Mouse (Mus musculus): ENCODE results near the gene Pxmp4.

Pxmp4 gene

DNA sequence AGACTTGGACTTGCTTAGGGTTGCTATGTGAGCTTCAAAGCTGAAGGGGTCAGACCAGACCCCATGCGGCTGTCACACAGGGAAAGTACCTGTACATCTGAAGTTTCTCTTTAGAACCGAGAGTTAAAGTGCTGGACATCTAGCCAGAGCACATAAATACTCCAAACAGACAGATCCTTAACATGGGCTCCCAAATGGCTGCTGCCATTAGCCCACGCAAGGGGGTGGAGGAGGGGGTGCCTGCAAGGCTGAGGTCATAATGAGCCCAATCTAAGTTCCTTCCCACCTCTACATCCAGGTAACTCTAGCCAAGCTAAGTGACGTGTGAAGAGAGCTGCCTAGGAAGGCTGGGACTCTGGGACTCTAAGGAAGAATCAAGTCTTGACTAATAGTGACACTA, 52.0 kb downstream of the Pxmp4 start, which contains the start of gene Actl10:
Actl10 (plus strand) TSS at position 301 of the 400 bp plus-strand sequence.
- POLR2A ChIA-PET = interaction anchor here (0.8 to 28.3 kb wide), 38 partner anchors 8 to 187 kb away, joined by 3 to 479 read pairs (median 6); partner anchors contain the start of genes E2f1 (in 2 of the 4), Pxmp4 (in 2 of the 4), Snta1 (in 2 of the 4) and Zfp341 (in 2 of the 4)

DNA sequence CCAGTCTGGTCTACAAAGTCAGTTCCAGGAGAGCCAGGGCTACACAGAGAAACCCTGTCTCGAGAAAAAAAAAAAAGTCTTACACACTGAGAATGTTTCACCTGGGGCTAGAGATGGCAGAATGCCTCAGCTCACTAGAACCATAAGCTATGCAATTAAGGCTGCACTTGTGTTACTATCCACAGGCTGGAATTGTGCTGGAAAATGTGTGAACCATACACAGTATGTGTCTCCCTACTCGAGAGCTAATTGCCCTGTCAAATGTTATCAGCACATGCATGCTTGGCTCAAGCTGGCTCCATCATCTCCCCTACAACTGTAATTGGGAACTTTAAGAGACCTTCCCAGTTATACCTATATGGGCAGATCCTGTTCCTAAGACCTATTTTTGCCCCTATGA, 52.6 kb downstream of the Pxmp4 start:
- CTCF ChIA-PET = interaction anchor here in 3 of 4 experiments (0.6 to 5.2 kb wide), 13 partner anchors 8 to 139 kb away, joined by 3 to 27 read pairs (median 9); no protein-coding TSS in a partner anchor
- POLR2A ChIA-PET = interaction anchor here (0.5 to 28.3 kb wide), 27 partner anchors 10 to 919 kb away, joined by 3 to 479 read pairs (median 5); partner anchors contain the start of genes 4930519P11Rik (in 2 of the 4), E2f1 (in 2 of the 4), Pxmp4 (in 2 of the 4) and Zfp341 (in 2 of the 4)

More for the DNA sequence above, 52.0 kb downstream of the Pxmp4 start, which contains the start of gene Actl10:
- CTCF ChIA-PET = interaction anchor here (1.0 to 5.2 kb wide), 25 partner anchors 8 to 162 kb away, joined by 3 to 27 read pairs (median 6); partner anchors contain the start of genes Pxmp4 (in 1 of the 4) and Zfp341 (in 1 of the 4)

DNA sequence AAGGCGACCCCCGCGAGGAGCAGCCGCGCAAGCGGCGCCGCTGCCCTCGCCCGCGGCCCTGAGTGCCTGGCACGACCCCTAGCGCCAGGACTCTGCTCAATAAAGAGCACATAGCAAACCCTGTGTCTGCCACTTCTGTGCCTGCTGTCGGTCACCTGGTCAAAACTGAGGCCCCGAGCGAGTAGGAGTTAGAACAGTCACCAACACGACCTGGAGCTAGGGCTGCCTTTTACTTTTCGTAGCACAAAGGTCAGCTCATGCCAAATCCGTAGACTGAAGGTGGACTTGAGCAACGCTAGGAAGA, 53.7 kb downstream of the Pxmp4 start:
- POLR2A ChIA-PET = interaction anchor here in 3 of 4 experiments (0.8 to 28.3 kb wide), 13 partner anchors 11 to 241 kb away, joined by 3 to 479 read pairs (median 4); partner anchors contain the start of genes 4930519P11Rik (in 1 of the 3), E2f1 (in 1 of the 3), Necab3 (in 1 of the 3) and Raly (in 1 of the 3)
- CTCF ChIA-PET = interaction anchor here in 2 of 4 experiments (1.0 to 5.2 kb wide), 4 partner anchors 10 to 43 kb away, joined by 3 to 25 read pairs (median 5); no protein-coding TSS in a partner anchor

DNA sequence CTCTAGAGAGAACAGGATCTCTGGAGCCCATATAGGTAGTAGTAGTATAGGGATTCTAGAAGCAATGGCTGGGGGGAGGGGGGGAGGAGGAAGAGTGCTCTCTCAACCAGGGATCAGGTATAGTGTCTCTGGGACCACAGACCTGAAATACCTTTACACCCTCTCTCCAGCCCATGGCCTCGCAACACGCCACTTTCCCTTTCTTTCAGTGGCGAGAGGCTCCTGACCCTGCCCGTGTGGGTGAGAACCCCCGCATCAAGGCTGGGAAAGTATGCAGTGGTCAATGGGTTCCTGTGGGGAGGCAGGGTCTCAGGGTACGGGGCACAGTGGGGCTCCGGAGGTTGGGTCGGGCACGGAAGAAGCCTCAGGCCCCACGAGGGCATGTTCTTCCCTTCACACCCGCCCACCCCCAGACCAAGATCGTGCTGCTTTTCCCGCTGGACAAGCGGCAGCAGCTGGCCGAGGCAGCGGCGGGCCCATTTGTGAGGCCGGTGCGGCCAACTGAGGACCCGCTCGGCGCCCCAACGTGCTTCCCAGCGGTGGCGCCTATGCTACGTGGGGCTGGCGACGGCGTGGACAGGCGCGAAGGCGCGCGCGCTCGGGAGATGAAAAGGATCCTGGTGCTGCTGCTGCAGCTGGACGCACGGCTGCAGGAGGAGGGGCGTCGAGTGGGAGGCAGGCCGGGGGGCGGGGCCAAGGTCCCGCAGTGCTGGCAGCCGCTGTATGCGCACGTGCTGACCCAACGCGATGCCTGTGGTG, 54.2 kb downstream of the Pxmp4 start:
- POLR2A ChIA-PET = interaction anchor here (0.6 to 28.3 kb wide), 21 partner anchors 10 to 242 kb away, joined by 3 to 479 read pairs (median 4); partner anchors contain the start of genes 4930519P11Rik (in 1 of the 4), E2f1 (in 1 of the 4), Necab3 (in 1 of the 4) and Raly (in 1 of the 4)

DNA sequence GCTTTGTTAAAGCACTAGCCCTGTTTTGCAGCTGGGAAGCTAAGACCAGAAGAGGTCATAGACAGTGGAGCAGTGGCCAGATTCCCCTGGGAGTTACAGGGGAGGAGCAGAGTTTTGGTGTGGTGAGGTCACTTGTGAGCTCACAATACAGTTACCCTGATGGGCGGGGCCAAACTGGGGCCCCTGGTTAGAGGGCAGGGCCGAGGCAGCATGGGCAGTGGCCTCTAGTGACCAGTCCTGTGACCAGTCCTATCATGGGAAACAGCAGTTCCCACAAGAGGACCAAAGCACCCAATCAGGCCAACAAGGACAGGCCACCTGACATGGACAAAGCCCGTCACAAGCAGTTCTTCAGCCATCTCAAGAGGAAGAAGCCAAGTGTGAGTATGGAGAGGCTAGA, 54.8 kb downstream of the Pxmp4 start:
- POLR2A ChIA-PET = interaction anchor here in 2 of 4 experiments (0.5 to 28.3 kb wide), 15 partner anchors 10 to 524 kb away, joined by 3 to 479 read pairs (median 4); partner anchors contain the start of genes Cdk5rap1 (in 1 of the 2), E2f1 (in 1 of the 2), Necab3 (in 1 of the 2) and Snta1 (in 1 of the 2)
- CTCF ChIA-PET = interaction anchor here in 3 of 4 experiments (0.5 to 5.2 kb wide), 7 partner anchors 8 to 242 kb away, joined by 3 to 25 read pairs (median 6); partner anchors contain the start of genes Raly (in 1 of the 3) and a (in 1 of the 3)

More for the DNA sequence above, 54.2 kb downstream of the Pxmp4 start:
- CTCF ChIA-PET = interaction anchor here in 2 of 4 experiments (0.5 to 5.2 kb wide), 5 partner anchors 9 to 242 kb away, joined by 3 to 25 read pairs (median 5); partner anchors contain the start of genes Raly (in 1 of the 2) and a (in 1 of the 2)

DNA sequence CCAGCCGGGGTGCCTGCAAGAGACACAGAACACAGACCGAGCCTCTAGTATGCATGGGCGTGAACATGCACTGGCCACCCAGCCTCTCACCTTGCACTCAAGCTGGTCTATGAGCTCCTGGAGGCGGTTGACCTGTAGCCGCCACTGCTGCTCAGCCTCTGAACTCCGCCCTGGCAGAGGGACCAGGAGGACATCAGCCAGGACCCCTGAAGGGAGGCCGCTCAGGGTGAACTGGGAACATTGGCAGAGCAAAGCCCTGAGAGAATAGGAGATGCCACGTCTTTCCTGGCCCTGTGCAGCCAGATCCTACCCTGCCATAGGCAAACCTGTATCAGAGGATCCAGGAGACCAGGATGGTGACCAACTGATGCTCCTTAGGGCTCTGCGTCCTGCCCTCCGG, 56.8 kb downstream of the Pxmp4 start, which contains the start of gene 1700003F12Rik:
1700003F12Rik (plus strand) TSS at position 375 of the 400 bp plus-strand sequence.
- CTCF ChIA-PET = no interaction called here
- POLR2A ChIA-PET = interaction anchor here in 2 of 4 experiments (0.7 to 28.3 kb wide), 7 partner anchors 9 to 135 kb away, joined by 3 to 479 read pairs (median 4); partner anchors contain the start of genes E2f1 (in 1 of the 2) and Necab3 (in 1 of the 2)

DNA sequence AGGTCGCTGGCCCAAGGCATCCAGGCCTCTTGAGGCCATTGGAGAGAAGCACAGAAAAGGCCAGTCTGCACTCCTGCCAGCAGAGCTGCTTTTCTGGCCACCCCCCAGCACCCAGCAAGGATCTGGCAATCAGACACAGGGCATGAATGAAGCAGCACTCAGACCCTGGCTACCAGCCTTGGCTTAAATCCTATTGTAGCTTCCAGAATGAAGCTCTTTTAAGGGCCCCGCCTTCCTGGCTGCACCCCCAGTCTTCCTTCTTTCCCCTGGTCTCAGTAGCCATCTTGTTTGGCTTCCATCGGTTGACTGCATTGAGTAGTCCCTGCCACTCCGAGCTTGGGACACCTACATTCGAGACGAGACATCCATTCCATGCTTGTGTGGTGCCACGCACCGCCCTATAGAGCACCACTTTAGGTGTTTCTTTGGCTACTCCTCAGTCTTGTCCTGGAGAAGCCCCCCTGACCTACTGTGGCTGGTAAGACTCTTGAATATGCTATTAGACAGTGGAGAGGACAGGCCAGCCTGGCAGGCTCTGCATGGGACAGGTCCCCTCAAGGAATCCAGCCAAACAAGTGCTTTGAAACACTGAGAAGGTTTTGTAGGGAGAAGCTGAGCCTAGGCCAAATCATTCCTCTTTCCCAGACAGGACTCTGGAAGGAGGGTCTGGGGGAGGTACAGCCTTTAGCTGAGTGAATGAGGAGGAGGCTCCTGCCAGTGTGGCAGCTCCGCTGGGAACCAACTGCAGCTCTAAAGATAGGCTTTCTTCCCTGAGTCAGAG, 59.8 kb downstream of the Pxmp4 start:
- CTCF ChIA-PET = interaction anchor here (0.5 to 2.1 kb wide), 7 partner anchors 8 to 243 kb away, joined by 3 to 6 read pairs (median 3); partner anchors contain the start of gene Actl10 (in 2 of the 4)
- POLR2A ChIA-PET = interaction anchor here (0.7 to 28.3 kb wide), 22 partner anchors 2 to 803 kb away, joined by 3 to 479 read pairs (median 4); partner anchors contain the start of genes Actl10 (in 2 of the 4), 1700003F12Rik (in 1 of the 4), E2f1 (in 1 of the 4) and Necab3 (in 1 of the 4)

DNA sequence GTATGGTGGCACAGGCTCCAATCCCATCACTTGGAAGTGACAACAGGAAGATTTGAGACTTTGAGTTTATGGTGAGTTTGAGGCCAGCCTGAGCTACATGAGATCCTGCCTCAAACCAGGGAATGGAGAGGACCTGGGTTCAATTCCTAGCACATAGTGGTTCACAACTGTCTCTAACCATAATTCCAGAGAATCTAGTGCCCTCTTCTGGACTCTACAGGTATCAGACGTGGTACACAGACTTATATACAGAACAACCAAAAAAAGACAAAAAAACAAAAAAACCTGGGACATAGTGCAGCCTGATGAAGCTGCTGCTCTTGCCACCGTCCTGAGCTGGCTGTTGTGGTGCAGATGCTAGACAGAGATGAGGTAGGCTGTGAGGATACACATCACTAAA, 61.9 kb downstream of the Pxmp4 start:
- ChIA-PET CTCF (interaction anchor here (0.6 to 3.3 kb wide), 7 partner anchors 8 to 446 kb away, joined by 3 to 15 read pairs (median 3); partner anchors contain the start of gene Actl10 (in 2 of the 4)), POLR2A (interaction anchor here (0.7 to 28.3 kb wide), 23 partner anchors 4 to 169 kb away, joined by 3 to 479 read pairs (median 4); partner anchors contain the start of genes Actl10 (in 3 of the 4), 1700003F12Rik (in 1 of the 4), Cdk5rap1 (in 1 of the 4) and E2f1 (in 1 of the 4))

DNA sequence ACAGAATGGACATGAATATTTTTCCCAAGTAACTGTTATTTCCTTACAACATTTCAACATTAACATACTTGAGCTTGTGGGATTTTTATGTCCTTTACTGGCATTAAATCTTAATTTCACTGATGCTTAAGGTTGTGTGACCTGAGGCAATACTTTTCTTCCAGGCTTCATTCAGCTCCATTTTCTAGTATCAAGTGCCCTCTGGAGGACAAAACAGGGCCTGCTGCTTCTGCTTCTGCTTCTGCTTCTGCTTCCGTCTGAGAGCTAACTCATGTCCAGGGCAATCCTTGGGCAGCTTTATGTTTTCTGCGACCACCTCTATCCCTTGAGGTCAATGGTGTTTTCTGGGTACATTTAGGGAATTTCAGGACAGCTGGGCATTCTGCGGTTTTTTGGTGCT, 63.8 kb downstream of the Pxmp4 start:
- ChIA-PET CTCF (interaction anchor here (0.6 to 3.3 kb wide), 30 partner anchors 10 to 174 kb away, joined by 3 to 25 read pairs (median 4); partner anchors contain the start of genes Actl10 (in 2 of the 4), Pxmp4 (in 1 of the 4) and Snta1 (in 1 of the 4)), POLR2A (interaction anchor here (0.5 to 28.3 kb wide), 32 partner anchors 4 to 593 kb away, joined by 3 to 479 read pairs (median 4); partner anchors contain the start of genes Actl10 (in 3 of the 4), 1700003F12Rik (in 1 of the 4), E2f1 (in 1 of the 4) and Necab3 (in 1 of the 4))

DNA sequence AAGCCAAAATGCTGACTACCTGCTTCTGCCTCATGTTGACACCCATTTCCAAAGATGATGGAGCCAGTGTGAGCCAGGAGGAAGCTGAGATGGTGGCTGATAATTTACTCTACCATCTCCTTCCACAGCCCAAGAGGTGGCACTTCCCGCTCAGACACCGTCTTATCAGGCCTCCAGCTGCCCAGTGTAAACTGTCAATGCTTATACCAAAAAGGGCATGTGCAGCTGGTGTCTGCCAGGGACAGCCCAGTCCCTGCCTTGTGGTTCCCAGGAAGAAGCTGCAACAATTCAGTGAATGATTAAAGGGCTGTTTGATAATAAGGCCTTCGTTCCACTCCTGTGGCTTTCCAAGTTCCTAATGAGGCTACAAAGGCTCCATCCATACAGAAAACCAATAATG, 64.8 kb downstream of the Pxmp4 start:
- ChIA-PET CTCF (interaction anchor here in 3 of 4 experiments (0.5 to 2.4 kb wide), 10 partner anchors 10 to 127 kb away, joined by 3 to 9 read pairs (median 5); no protein-coding TSS in a partner anchor), POLR2A (interaction anchor here in 3 of 4 experiments (1.1 to 28.3 kb wide), 13 partner anchors 3 to 177 kb away, joined by 3 to 479 read pairs (median 10); partner anchors contain the start of genes Actl10 (in 3 of the 3), 1700003F12Rik (in 1 of the 3), E2f1 (in 1 of the 3) and Necab3 (in 1 of the 3))

DNA sequence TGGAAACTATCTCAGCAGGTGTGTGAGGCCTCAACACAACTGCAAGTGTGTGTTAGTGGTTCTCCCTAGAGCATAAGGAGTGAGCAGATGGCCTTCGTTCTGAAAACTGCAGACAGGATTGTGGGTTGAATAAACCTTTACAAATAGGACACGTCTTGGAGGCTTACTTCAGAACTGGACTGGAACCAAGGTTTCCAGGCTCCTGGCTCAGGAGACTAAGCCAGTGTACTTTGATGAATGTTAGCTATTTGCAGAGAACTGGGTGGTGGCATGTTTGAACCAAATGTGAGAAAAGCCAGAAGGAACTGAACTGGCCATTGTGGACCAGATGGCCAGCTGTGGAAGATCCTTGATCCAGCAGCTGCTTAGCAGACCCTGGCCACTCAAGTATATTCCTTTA, 65.2 kb downstream of the Pxmp4 start:
- POLR2A ChIA-PET = interaction anchor here in 2 of 4 experiments (0.5 to 28.3 kb wide), 13 partner anchors 3 to 113 kb away, joined by 3 to 479 read pairs (median 8); partner anchors contain the start of genes Actl10 (in 2 of the 2), 1700003F12Rik (in 1 of the 2), 4930519P11Rik (in 1 of the 2) and E2f1 (in 1 of the 2)
- CTCF ChIA-PET = interaction anchor here in 3 of 4 experiments (0.5 to 1.8 kb wide), 7 partner anchors 14 to 879 kb away, joined by 3 to 7 read pairs (median 4); no protein-coding TSS in a partner anchor

All from embryonic stem cell, embryonic (primary cell).